Mouse (Mus musculus) CD8-positive naive resting alpha-beta T cell, adult 2 months (primary cell): ENCODE measurements around the gene Elovl4.

Experiments used
- DNase-seq, 2 experiments: peaks; one replicate each; pipeline ENCODE4 v3.0.0; 2022; ENCODE audit warnings: low read depth in 2 of 2, low spot score in 2 of 2

The Elovl4 gene

DNA sequence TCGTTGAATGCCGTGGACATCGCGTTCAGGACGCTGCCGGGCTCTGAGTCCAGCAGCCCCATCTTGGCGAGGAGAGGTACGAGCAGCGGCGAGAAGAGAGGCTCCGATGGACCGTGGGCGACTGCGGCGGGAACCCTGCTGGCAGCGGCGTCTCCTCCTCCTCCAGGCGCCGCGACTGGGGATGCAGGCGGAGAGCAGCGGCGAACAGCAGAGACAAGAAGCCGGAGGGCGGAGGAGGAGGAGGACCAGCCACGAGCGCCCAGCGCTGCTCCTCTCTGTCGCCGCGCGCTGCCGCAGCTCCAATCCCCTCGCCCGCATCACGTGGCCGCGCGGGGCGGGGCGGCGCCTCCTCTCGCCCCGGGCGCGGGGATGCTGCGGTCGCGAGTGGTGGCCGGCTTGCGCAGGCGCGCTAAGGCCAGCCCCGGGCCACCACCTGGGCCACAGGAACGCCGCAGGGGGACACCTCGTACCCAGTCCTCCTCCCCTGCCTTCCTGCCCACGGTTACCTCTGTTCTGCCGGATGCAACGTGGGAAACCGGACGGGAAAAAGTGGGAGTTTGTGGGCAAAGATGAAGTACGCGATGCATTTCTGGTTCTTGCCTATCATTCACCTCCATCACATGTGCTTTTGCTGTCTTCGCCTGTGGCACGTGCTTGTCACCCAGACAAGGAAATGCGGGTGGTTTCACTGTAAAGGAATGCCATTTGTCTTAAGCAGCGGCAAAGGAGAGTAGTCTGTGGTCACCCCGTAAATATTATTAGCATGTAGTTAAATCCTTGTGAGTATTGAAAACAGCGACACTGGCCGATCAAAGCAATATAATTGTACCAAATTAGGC lies at the start of gene Elovl4:
TSS of gene Elovl4 (minus strand) at position 301 of the 839 bp plus-strand sequence.
- DNase-seq = peak; percentile 5

DNA sequence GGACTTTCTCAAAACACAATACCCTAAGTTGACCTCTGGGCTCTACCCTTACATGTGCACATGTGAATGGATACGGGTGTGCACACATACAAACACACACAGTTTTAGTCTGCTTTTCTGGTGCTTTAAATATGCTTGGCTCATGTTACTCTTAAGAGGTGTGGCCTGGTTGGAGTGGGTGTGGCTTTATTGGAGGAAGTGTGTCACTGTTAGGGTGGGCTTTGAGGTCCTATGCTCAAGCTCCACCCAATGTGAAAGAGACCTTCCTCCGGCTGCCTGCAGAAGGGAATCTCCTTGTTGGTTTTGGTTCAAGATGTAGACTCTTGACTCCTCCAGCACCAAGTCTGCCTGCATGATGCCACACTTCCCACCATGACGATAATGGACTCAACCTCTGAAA lies 46.4 kb upstream of the Elovl4 start:
- no peak for DNase-seq

DNA sequence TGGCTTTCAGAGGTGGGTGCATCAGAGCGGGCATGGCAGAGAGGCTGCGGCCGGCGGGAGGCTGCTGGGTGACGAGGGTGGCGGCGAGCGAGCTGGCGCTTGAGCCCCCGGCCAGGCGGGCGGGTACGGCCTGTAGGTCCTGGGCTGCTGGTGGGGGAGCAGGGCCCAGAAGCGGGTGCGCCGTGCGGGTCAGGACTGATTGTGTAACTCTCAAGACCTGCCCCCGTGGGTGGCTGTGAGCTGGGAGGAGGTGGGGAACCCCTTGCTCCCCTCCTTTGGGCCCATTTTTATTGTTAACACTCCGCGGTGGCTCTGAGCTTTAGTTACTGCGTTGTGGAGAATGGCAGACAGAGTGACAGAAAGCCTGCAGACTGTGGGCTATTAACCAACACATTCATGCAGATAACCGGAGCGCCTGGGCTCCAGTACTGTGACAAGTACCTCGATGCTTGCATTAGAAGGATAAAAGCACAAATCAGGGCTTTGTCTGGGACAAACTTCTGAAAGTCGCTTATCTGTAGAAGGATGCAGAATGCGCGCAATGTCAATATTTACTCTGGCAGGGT lies 28.8 kb upstream of the Elovl4 start:
- DNase-seq = no peak

DNA sequence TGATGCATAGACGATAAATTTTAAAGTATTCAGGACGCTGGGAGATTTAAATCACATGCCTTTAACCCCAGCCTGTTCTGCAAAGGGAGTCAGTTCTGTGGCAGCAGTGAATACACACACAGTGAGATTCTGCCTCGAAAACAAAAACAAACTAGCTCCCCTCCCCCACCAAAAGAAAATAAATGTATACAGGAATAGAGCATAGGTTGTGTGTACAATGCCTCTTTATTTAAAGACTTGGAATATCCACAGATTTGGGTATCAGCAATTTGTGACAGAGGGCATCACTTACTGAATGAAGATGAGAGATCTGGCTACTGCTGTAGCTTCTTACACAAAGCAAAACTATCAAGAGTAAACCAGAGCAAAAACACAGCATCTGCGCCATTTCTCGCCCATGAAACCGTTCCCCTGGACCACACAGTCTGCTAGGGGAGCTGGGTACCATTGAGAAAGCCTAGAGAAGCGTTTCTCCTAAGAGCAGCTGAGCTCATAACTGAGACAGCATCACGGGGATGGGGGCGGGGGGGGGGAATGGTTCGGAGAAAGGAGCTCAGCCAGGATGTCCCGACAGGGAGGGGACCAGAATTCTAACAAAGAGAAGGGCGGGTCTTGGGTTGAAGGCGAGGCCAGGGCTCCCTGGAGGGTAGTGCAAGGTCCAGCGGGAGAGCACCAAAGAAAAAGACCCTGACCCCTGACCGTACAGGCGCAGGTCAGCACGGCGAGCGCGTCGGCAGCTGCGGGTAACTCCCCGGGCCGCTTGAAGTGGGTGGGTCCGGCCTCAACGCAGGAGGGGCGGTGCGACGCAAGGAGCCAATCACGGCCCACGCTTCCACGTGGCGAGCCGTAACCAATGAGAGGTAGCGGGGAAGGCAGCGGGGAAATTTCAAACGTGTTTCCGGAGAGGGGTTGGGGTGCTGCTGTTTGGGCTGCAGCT lies 28.0 kb upstream of the Elovl4 start, which contains the start of gene Ttk:
TSS of gene Ttk (plus strand) at position 879 of the 937 bp plus-strand sequence.
- DNase-seq = peak; percentile 85 to 88

DNA sequence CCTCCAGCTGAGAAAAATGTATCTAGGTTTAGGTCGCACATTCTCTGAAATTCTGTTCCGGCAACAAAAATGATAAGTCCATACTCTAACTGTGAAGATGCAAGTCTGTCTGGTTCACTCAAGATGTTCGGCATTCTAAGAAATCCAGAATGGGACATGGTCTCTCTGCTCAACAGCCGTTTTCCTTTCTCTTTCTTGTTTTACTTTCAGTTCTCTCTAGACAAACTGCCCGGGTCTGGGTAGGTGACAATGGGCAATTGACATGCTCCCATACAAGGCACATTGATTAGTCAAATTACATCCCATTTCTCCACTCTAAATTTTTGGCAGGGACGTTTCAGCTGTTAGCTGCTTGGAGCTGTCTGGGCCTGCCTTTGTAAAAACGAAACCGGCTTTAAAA lies 25.1 kb upstream of the Elovl4 start:
- DNase-seq = no peak

DNA sequence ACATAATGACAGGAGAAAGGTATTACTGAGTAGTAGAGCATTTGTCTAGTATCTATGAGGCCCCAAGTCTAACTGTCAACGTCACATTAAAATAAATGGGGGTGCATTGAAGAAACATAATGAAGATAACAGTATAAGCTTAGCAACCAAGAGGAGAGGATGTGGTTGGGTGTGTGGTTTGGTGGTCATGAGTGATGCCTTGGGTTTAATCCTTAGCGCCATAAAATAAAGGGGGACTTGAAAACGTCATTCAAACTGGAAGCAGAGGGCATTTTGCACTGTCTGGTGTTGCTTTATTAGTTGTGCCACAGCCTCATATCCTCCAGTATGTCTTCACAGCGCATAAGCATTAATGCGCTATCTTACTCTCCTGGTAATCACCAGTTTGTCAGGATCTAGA lies 23.8 kb upstream of the Elovl4 start:
- DNase-seq = peak in 1 of 2 experiments; percentile 14

DNA sequence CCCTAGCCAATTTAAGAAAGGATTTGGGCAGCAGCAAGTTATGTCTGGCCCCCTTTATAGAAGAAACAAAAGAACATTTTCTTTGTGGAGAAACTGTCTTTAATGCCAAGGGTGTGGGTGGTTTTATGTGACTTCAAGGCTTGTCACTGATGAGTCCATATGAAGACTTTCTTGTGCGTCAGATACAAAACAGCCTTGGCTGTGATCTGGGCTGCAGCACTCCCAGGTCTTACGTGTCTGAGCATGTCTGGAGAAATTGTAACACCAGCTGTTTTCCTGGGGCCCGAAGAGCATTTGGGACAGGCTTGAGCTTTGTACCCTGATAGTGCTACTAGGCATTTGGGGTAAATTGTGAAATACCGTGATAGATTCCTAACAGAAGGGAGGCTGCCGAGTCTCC lies 16.8 kb upstream of the Elovl4 start:
- no peak for DNase-seq

DNA sequence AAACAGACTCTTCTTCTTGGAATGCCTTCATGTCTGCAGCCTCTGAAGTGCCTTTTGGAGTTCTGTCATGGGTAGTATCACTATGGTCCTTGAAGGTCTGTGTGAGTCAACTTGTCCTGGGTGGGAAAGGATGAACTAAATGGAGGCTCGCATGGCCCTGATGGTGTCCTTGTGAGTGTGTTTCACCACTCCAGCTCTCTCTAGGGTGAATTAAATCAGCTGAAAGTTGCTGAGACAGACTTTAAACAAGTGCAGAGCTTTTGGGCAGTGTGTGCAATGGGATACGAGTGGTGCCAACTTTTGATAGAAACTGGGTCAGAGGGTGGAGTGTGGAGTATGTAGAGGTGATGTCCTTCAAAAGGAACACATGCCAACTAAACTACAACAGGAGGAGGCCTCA lies 14.9 kb upstream of the Elovl4 start:
- no peak for DNase-seq

DNA sequence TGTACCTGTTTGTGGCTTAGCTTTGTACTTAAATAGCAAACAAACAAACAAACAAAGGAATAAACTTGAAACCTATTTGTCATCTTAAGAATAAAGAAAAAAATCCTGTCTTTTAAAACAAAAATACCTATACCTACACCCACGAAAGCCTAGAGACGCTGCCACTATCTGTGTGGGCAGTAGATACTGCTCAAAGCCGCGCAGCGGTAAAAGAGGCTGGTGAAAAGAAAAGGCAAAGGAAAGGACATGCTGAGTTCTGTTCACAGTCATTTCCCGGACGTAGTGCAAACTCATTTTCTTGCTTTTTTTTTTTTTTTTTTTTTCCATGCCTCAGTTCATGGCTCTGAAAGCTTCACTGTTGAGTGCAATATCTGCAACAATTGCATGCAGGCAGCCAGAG lies 13.1 kb upstream of the Elovl4 start:
- no peak for DNase-seq

DNA sequence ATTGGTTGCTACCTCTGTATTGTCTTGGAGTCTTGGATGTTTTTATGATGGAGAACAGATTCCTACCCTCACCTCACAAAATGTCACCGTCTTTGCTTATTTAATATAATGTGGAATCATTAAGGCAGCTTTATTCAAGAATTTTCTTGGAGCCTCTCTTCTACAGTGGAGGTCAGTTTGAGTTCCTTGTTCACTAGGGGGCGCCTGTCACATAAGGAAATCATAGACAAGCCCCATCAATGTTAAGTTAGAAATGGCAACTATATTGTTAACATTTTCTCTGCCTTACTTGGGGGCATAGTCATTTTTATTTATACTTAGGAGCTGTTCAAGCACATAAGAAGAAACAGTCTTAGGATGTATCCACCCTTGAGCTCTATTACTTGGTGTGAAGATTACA lies 1.5 kb upstream of the Elovl4 start:
- DNase-seq = peak in 1 of 2 experiments; percentile 28

DNA sequence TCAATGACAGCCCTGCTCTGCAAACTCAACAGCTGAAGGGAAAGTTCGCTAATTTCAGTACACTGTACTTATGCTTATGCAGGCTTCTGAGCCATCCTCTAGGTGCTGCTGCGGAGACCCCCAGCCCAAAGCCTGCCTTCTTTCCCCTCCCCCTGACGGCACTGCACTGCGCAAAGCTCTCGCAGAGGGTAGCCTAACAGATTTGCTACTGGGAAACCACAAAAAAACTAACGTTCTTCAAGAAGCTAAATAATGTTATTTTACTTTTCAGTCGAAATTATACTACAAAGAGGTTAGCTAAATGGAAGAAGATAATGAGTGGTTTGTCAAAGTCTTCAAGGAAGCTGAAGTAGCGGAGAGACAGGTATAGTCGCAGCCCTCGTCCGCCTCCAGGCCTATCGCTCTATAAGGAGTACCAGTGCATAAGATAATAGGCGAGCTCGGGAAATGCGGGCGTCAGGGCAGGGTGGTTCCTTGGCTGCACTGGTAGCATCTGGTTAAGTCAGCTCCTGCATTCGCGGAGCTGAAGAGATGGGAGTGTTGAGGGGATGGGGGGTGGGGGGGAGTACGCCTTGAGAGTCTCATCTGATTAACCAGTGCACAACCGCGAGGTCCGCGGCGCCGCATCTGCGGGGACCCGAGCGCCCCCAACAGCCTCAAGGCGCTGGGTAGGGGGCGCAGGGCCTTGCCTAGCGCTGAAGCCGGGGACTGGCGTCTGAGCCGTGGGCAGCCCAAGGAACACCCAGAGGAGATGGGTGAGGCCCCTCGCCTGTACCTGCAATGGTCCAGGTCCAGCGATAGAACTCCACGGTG lies 707 bp downstream of the Elovl4 start:
- DNase-seq = no peak

DNA sequence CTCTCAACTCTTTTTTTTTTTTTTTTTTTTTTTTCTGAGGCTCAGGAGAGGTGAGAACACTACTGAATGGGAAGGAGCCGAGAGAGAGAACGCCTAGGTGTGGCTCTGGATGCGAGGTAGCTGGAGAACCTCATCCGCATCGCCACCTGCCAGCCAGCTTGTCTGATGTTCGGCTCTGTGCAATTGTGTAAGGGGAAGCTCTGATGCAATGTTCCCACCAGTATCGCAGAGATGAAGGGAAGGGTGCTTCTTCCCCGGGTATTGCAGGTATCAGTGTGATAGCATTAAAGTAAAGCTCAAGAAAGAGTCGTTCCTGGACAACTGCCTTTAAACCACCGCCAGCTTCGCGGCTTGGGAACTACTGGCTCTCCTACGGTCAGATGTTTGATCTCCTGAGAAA lies 1.7 kb downstream of the Elovl4 start:
- DNase-seq = no peak

DNA sequence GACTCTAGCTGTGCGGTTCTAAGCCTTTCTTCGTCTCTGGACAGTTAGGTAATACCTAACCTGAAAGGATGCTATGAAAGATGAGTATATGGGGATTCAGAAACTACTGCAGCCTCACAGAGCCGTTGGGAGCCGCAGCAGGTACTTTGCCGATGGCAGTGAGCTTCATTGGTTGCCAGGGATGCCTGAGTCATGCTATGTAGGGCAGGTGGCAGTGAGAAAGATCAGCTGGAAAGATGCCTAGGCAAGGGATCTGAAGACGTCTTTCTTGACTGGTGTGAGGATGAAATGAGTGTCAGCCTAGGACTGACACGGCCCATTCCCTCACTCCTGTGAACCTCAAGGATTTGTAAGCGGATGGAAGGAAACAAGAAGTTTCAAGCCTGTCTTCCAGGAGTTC lies 8.2 kb downstream of the Elovl4 start:
- no peak for DNase-seq

DNA sequence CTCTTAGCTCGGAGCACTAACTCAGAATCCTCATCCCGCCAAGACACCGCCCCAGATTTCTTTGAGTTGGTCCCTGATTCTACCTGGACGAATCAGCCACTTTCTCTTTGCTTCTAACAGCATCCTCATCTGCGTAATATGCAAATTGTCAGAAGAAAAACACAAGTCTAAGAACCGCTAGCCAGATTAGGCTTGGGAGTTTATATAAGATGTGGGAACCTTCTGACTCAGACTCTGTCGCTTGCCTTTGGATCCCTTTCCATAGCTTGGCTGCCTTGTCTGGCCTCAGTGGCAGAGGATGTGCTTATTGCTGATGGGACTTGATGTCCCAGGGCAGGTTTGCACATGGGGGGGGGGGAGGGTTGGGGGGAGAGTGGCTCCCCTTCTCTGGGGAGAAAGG lies 9.2 kb downstream of the Elovl4 start:
- DNase-seq = no peak

DNA sequence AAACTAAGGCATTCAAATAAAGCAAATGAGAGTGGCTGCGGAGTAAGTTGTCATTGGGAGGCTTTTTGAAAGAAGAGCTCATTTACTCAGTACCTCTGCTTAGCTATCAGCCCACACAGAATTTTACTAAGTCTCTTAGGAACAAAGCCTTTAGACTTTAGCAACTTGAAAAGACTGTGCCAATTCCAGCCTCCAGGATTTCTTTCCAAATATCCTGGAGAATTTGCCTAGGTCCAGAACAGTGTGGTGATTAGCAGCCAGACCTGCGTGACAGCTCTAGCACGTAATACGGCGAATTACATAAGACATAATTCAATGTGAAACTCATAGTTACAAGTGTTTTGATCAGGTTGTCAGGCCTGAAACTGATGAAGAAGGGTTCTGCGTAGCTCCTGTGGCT lies 16.8 kb downstream of the Elovl4 start:
- no peak for DNase-seq

DNA sequence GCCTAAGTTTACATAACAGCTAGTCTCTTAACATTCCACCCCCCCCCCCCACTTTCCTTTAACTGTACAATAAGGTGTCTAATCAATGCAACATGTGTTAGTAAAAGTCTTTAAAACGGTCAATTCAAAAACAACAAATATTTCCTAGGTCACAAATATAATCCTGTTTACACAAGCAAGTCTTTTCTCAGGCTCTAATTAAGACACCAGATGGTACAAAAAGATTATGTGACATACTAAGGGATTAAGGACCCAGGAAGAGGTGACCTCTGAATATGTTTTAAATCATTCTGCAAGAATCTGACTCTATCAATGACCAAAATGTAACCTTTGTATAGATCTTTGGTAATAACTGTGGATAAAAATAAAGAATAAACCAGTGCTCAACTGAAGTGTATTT lies 20.6 kb downstream of the Elovl4 start:
- DNase-seq = no peak

DNA sequence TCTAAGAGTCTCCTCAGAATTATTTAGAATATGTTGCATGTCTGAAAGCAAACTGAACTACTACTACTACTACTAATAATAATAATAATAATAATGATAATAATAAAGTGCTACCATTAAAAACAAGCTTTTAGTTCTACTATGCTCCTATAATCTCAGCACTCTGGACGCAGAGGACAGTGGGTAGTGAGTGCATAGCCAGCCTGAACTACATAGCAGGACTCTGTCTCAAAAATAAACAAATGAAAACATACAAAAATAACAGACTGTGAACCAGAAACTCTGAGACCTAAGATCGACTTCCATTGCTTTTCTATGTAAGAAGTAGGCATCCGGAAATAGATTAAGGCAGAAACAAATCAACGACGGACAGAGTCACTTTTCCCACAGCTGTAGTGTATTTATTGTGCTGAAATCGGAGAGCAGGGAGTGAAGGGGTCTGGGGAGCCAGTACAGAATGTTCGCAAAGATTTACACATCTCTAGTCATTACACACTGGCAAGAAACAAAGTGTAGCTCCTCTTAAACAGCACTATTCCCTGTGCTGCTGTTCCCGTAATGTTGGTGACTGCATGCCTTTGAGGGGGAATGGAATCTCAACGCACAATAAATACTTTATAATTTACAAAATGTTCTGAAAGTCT lies 27.6 kb downstream of the Elovl4 start:
- no peak for DNase-seq

DNA sequence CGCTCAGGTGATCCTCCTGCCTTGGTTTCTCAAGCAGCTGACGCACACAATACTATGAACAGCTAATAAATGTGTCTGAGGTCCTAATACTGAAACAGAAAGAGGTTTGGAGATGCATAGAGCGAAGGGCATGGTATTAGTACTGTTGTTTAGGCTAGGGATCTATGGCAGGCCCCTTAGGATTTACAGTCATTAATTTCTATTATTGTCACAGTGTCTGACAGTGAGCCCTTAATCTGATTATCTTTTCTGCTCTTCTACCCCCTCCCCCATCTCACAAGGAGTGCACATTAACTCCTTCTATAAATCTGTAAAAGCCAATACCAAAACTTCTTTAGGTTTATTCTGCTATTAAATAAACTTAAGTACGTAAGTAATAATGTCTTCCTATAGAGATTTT lies 44.8 kb downstream of the Elovl4 start:
- DNase-seq = no peak

DNA sequence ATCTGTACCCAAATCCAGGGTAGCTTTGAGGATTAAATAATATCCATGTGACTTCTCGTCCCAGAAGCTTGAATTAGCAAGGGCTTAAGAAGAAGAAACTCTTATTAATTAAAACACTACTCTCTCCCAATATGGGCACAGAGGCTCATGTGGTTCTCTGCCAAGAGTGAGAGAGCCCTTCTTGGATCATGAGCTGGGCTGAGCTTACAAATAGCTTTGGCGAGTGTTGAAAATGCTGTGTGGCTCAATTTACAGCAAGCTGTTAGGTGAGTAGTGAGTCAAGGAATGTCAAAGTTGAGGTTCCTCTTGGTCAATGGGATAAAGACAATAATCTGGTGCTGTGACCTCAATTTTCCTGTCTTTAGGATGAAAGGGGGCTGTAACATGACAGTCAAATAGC lies 74.2 kb downstream of the Elovl4 start:
- no peak for DNase-seq

DNA sequence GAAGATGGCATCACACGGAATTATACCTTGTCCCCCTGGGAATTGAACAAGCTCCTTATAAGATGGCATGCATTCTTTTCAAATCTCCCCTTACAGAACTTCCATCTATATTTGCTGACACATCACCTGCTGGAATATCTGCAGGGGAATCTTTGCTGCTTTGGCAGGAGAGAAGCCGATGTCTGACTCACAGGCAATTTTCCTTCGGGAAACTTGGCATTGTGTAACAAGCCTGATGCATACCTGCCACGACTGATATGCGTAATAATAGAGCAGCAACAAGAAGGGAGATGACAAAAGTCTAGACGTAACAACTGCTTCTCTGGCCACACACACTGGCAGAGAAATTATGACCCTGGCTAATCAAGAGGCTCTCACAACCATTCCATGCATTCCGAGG lies 75.2 kb downstream of the Elovl4 start:
- no peak for DNase-seq
